In genomic region chr1:90691157-90691594, GRCm38 (mm10) we compare ENCODE assay signal across 10 mouse cellular contexts.
DNase-seq lines count a peak whose midpoint lies in the region; ATAC-seq and TF ChIP-seq lines count a peak whose summit lies in the region.
"Had no signal": no experiment of that assay in that cellular context is flagged by ENCODE, and none has a peak within 500 bp of the region (broad histone marks: within the 10 kb centered on the region; RNA-seq: fewer than 3 reads in every experiment).

No protein-coding gene starts in this region.

- no peak for TF ChIP-seq POLR2A in heart, adult 2 months (IDR thresholded peaks at IDR 0.05; ENCODE audit: insufficient read depth, low read depth, low read length)

- H3K36me3 ChIP-seq in heart, adult 2 months (ENCODE audit: control insufficient read depth, insufficient read depth, low read length): no peaks in the 10 kb centered on the region
- no peaks in the 10 kb centered on the region for H3K36me3 ChIP-seq in forebrain, embryonic 13.5 days (ENCODE audit: poor library complexity, severe bottlenecking)
- H3K36me3 ChIP-seq in hindbrain, embryonic 11.5 days (ENCODE audit: control insufficient read depth, insufficient read depth, low read length): no peaks in the 10 kb centered on the region
- H3K36me3 ChIP-seq: G1E; liver, embryonic 13.5 days had no signal

- intact Hi-C loops in heart, adult 2 months (cut with DNase I): no loop called here
- intact Hi-C loops in heart, postnatal 25 days (cut with DNase I): no loop called here

- H3K4me3 ChIP-seq in heart, adult 2 months: no peak overlapping the region
- no peak overlapping the region for H3K4me3 ChIP-seq in forebrain, embryonic 13.5 days
- H3K4me3 ChIP-seq in hindbrain, embryonic 11.5 days (ENCODE audit: low read depth, low read length): no peak overlapping the region
- H3K4me3 ChIP-seq: liver, embryonic 13.5 days had no signal

- 44% methylated on average over 6 of the region's 6 CpGs for WGBS in heart, adult 2 months
- 86% methylated on average over 6 of the region's 6 CpGs for WGBS in forebrain, embryonic 13.5 days
- 69% methylated on average over 6 of the region's 6 CpGs for WGBS in hindbrain, embryonic 11.5 days

- no peak for ATAC-seq in forebrain, embryonic 13.5 days
- ATAC-seq in hindbrain, embryonic 11.5 days (ENCODE audit: low FRiP score): no peak

- TF ChIP-seq CTCF in heart, adult 2 months (IDR thresholded peaks at IDR 0.05): 0 out of 2 replicates have a peak, but pooled peaks have one; percentile 12

- H3K9ac ChIP-seq in heart, adult 2 months (ENCODE audit: low read depth, low read length): no peak overlapping the region
- no peak overlapping the region for H3K9ac ChIP-seq in forebrain, embryonic 13.5 days
- H3K9ac ChIP-seq in hindbrain, embryonic 11.5 days (ENCODE audit: low read depth, low read length): no peak overlapping the region
- H3K9ac ChIP-seq: liver, embryonic 13.5 days had no signal

- DNase-seq in heart, adult 2 months: peak; percentile 35 to 36
- no peak for DNase-seq in heart, postnatal 25 days (ENCODE audit: low spot score)
- DNase-seq in frontal cortex, adult 2 months (ENCODE audit: extremely low spot score in 1 of 2, low spot score in 1 of 2): peak; percentile 28 to 65
- DNase-seq in layer of hippocampus, adult 11-12 months (ENCODE audit: low spot score): peak; percentile 49
- DNase-seq in lung, postnatal 36 days: peak; percentile 49
- no peak for DNase-seq in liver
- no peak for DNase-seq in hindbrain, embryonic 11.5 days (ENCODE audit: low spot score)
- DNase-seq: liver, embryonic 13.5 days had no signal

- H3K79me2 ChIP-seq in heart, adult 2 months (replicated peaks; ENCODE audit: control insufficient read depth, insufficient read depth, low read length): no peaks in the 10 kb centered on the region

- H3K27ac ChIP-seq in heart, adult 2 months: peak overlapping the region; percentile 38
- H3K27ac ChIP-seq in forebrain, embryonic 13.5 days: no peak overlapping the region
- H3K27ac ChIP-seq in hindbrain, embryonic 11.5 days (ENCODE audit: low read depth, low read length): no peak overlapping the region
- H3K27ac ChIP-seq: liver, embryonic 13.5 days had no signal

- H3K4me1 ChIP-seq in heart, adult 2 months (ENCODE audit: control insufficient read depth, insufficient read depth, low read length): peaks cover 2% of the 10 kb centered on the region; the same call in 1 of the 2 replicates
- H3K4me1 ChIP-seq in forebrain, embryonic 13.5 days: no peaks in the 10 kb centered on the region
- H3K4me1 ChIP-seq in hindbrain, embryonic 11.5 days (replicated peaks; ENCODE audit: control insufficient read depth, insufficient read depth, low read length): no peaks in the 10 kb centered on the region
- H3K4me1 ChIP-seq: liver, embryonic 13.5 days had no signal

- no peak overlapping the region for H3K4me2 ChIP-seq in forebrain, embryonic 13.5 days
- no peak overlapping the region for H3K4me2 ChIP-seq in hindbrain, embryonic 11.5 days (replicated peaks; ENCODE audit: low read depth, low read length)
- H3K4me2 ChIP-seq: liver, embryonic 13.5 days had no signal

- no peak for TF ChIP-seq EP300 in heart, adult 2 months (IDR thresholded peaks at IDR 0.05; ENCODE audit: insufficient read depth, low read depth, low read length)

- no peaks in the 10 kb centered on the region for H3K27me3 ChIP-seq in heart, adult 2 months (ENCODE audit: control insufficient read depth, insufficient read depth, low read length)
- no peaks in the 10 kb centered on the region for H3K27me3 ChIP-seq in forebrain, embryonic 13.5 days
- H3K27me3 ChIP-seq in hindbrain, embryonic 11.5 days (ENCODE audit: control insufficient read depth, insufficient read depth, low read length): no peaks in the 10 kb centered on the region
- H3K27me3 ChIP-seq: liver, embryonic 13.5 days had no signal

- H3K9me3 ChIP-seq in forebrain, embryonic 13.5 days (replicated peaks): no peaks in the 10 kb centered on the region
- no peaks in the 10 kb centered on the region for H3K9me3 ChIP-seq in hindbrain, embryonic 11.5 days (ENCODE audit: control insufficient read depth, low read length)
- H3K9me3 ChIP-seq: liver, embryonic 13.5 days had no signal

Comparison
In these comparisons a context has a peak if more than half of its experiments do, and no peak if none do; other contexts are left out.
1. DNase-seq: peak in heart, adult 2 months (2 of 2), frontal cortex, adult 2 months (2 of 2), layer of hippocampus, adult 11-12 months (single experiment) and lung, postnatal 36 days (single experiment); none in heart, postnatal 25 days (single experiment), liver (single experiment) and hindbrain, embryonic 11.5 days (single experiment).